Mouse (Mus musculus): ENCODE measurements around the gene Olfr186.
"Not testable (repeated sequence)": the region's sequence is repeated elsewhere in the genome, so short reads cannot be mapped to it uniquely, and the experiment has no call there.

DNA sequence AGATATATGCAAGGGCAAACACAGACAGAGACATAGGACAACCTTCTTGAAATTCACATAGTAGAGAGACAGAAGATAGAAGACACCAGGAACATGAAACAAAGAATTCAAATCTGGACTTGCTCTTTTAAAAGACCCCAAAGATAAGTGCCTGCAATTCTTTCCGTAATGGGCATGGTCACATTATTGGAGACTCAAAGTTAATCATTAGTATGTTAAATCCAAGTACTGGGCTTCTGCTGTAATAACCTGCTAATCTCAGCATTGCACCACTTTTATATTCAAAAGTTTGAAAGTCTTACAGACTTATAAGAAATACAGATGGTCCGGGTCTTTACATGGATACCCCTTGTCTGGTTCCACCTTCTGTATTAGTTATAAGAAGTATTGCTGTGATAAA, 19.2 kb upstream of the Olfr186 start:
- not testable (repeated sequence) for TF ChIP-seq GATA1, TAL1 (IDR thresholded peaks at IDR 0.05; ENCODE audit: low read length)

All from erythroblast, embryonic 14.5 days (primary cell).